ENCODE assay signal across 9 mouse cellular contexts in genomic region chr19:28579724-28580375, GRCm38 (mm10).
DNase-seq lines count a peak whose midpoint lies in the region; ATAC-seq and TF ChIP-seq lines count a peak whose summit lies in the region.
"Had no signal": no experiment of that assay in that cellular context is flagged by ENCODE, and none has a peak within 500 bp of the region (broad histone marks: within the 10 kb centered on the region; RNA-seq: fewer than 3 reads in every experiment).

No protein-coding gene starts in this region.

- H3K27ac ChIP-seq in testis, adult 2 months (ENCODE audit: control insufficient read depth, insufficient read depth, low read depth, low read length): no peak overlapping the region
- no peak overlapping the region for H3K27ac ChIP-seq in forebrain, embryonic 12.5 days
- H3K27ac ChIP-seq in midbrain, embryonic 14.5 days (replicated peaks; ENCODE audit: low read depth, low read length): no peak overlapping the region

- no peaks in the 10 kb centered on the region for H3K36me3 ChIP-seq in testis, adult 2 months (ENCODE audit: control insufficient read depth, insufficient read depth, low read length)
- no peaks in the 10 kb centered on the region for H3K36me3 ChIP-seq in forebrain, embryonic 12.5 days (replicated peaks)
- H3K36me3 ChIP-seq in midbrain, embryonic 14.5 days (ENCODE audit: control insufficient read depth, insufficient read depth, low read length): no peaks in the 10 kb centered on the region
- H3K36me3 ChIP-seq: heart, embryonic 12.5 days had no signal

- no peak for DNase-seq in testis, postnatal 14 days (ENCODE audit: low spot score)
- peak; percentile 63 for DNase-seq in midbrain, embryonic 14.5 days
- no peak for DNase-seq in cerebellum, postnatal 14 days

- peak overlapping the region; percentile 8; the same call in 1 of the 2 replicates for H3K4me3 ChIP-seq in testis, adult 2 months (ENCODE audit: control insufficient read depth, low read depth, low read length)
- H3K4me3 ChIP-seq in forebrain, embryonic 12.5 days (replicated peaks): no peak overlapping the region
- no peak overlapping the region for H3K4me3 ChIP-seq in midbrain, embryonic 14.5 days (replicated peaks; ENCODE audit: low read depth, low read length)
- H3K4me3 ChIP-seq: heart, embryonic 12.5 days had no signal

- H3K4me1 ChIP-seq in testis, adult 2 months (ENCODE audit: control insufficient read depth, insufficient read depth, low read length): no peaks in the 10 kb centered on the region
- H3K4me1 ChIP-seq in forebrain, embryonic 12.5 days: peaks cover 14% of the 10 kb centered on the region; the same call in 1 of the 2 replicates
- H3K4me1 ChIP-seq in midbrain, embryonic 14.5 days (ENCODE audit: control insufficient read depth, insufficient read depth, low read length): peaks cover 9% of the 10 kb centered on the region; the same call in 1 of the 2 replicates
- H3K4me1 ChIP-seq: heart, embryonic 12.5 days had no signal

- H3K27me3 ChIP-seq in testis, adult 2 months (ENCODE audit: control insufficient read depth, insufficient read depth, low read length): no peaks in the 10 kb centered on the region
- peaks cover 66% of the 10 kb centered on the region for H3K27me3 ChIP-seq in forebrain, embryonic 12.5 days
- H3K27me3 ChIP-seq in midbrain, embryonic 14.5 days (ENCODE audit: control insufficient read depth, insufficient read depth, low read length): 0 out of 2 replicates have a peak, but pooled peaks cover 8% of the 10 kb centered on the region
- H3K27me3 ChIP-seq: heart, embryonic 12.5 days had no signal

- TF ChIP-seq POLR2A in testis, adult 2 months (IDR thresholded peaks at IDR 0.05; ENCODE audit: control insufficient read depth, low read depth, low read length): no peak

- ATAC-seq in forebrain, embryonic 12.5 days (ENCODE audit: low FRiP score): peak; percentile 89
- ATAC-seq in midbrain, embryonic 14.5 days (ENCODE audit: low FRiP score, low TSS enrichment): peak; percentile 55; the same call in 1 of the 2 replicates
- ATAC-seq in erythroblast, adult 5-6 weeks (replicated peaks; ENCODE audit: low FRiP score, poor library complexity, severe bottlenecking): no peak
- ATAC-seq in activated CD4-positive, CD25-positive, alpha-beta regulatory T cell, adult 4 months: no peak
- ATAC-seq: lung, postnatal 0 days had no signal

- 4% methylated on average over 14 of the region's 14 CpGs for WGBS in forebrain, embryonic 12.5 days
- 10% methylated on average over 14 of the region's 14 CpGs for WGBS in midbrain, embryonic 14.5 days

- peak overlapping the region; percentile 41 for H3K4me2 ChIP-seq in forebrain, embryonic 12.5 days
- H3K4me2 ChIP-seq in midbrain, embryonic 14.5 days (ENCODE audit: low read length): peak overlapping the region; percentile 28; the same call in 1 of the 2 replicates
- H3K4me2 ChIP-seq: heart, embryonic 12.5 days had no signal

- TF ChIP-seq CTCF in testis, adult 2 months (IDR thresholded peaks at IDR 0.05; ENCODE audit: control insufficient read depth, insufficient read depth, insufficient replicate concordance, low read depth, low read length): no peak

- no peaks in the 10 kb centered on the region for H3K9me3 ChIP-seq in forebrain, embryonic 12.5 days
- H3K9me3 ChIP-seq in midbrain, embryonic 14.5 days (ENCODE audit: control insufficient read depth, low read length): no peaks in the 10 kb centered on the region
- H3K9me3 ChIP-seq: heart, embryonic 12.5 days had no signal

- no peak overlapping the region for H3K9ac ChIP-seq in forebrain, embryonic 12.5 days
- no peak overlapping the region for H3K9ac ChIP-seq in midbrain, embryonic 14.5 days (replicated peaks; ENCODE audit: low read length)
- H3K9ac ChIP-seq: heart, embryonic 12.5 days had no signal

Comparison
In these comparisons a context has a peak if more than half of its experiments do, and no peak if none do; other contexts are left out.
1. ATAC-seq: peak in forebrain, embryonic 12.5 days (single experiment) and midbrain, embryonic 14.5 days (single experiment); none in erythroblast, adult 5-6 weeks (single experiment) and activated CD4-positive, CD25-positive, alpha-beta regulatory T cell, adult 4 months (single experiment).